Mouse (Mus musculus) kidney, postnatal 0 days (tissue): ENCODE measurements around the gene Cbfa2t2. TPM values are rescaled to one million over a fixed set of nuclear protein-coding genes. Genes with fewer than 3 reads are reported as not detected.

Experiments used
- ATAC-seq: fragments of 200-750 bp; cut with Nextera tagmentation; replicated peaks from 2 replicates; pipeline ENCODE4 v1.8.0; 2017; ENCODE audit warnings: low read depth, moderate number of reproducible peaks, moderate TSS enrichment, moderate library complexity; ENCODE audit not compliant: low FRiP score
- DNase-seq: peaks from one replicate; pipeline ENCODE4 v3.0.0-alpha.2; 2016; ENCODE audit warnings: low spot score
- H3K27ac ChIP-seq: fragments of 300-500 bp; sonication (generic); 2 replicates; pipeline ENCODE4 v1.5.1; 2014; ENCODE audit warnings: mild to moderate bottlenecking
- H3K27me3 ChIP-seq: fragments of 300-500 bp; sonication (generic); 2 replicates; pipeline ENCODE4 v1.6.1; 2014; ENCODE audit warnings: low read length, mixed read lengths; ENCODE audit not compliant: insufficient read depth
- H3K36me3 ChIP-seq: fragments of 300-500 bp; sonication (generic); 2 replicates; pipeline ENCODE4 v1.6.1; 2014; ENCODE audit warnings: low read length, mixed read lengths; ENCODE audit not compliant: insufficient read depth
- H3K4me1 ChIP-seq: fragments of 300-500 bp; sonication (generic); replicated peaks from 2 replicates; pipeline ENCODE4 v1.6.1; 2014; ENCODE audit warnings: antibody characterized with exemption, low read length, mixed read lengths; ENCODE audit not compliant: insufficient read depth
- H3K4me2 ChIP-seq: fragments of 300-500 bp; sonication (generic); 2 replicates; pipeline ENCODE4 v1.6.1; 2014; ENCODE audit warnings: mild to moderate bottlenecking, low read length, moderate library complexity, mixed read lengths
- H3K4me3 ChIP-seq: fragments of 300-500 bp; sonication (generic); replicated peaks from 2 replicates; pipeline ENCODE4 v1.5.1; 2014; ENCODE audit warnings: low read depth, low read length
- H3K9ac ChIP-seq: fragments of 300-500 bp; sonication (generic); 2 replicates; pipeline ENCODE4 v1.6.1; 2014; ENCODE audit warnings: low read depth, low read length
- H3K9me3 ChIP-seq: fragments of 300-500 bp; sonication (generic); replicated peaks from 2 replicates; pipeline ENCODE4 v1.6.1; 2016; ENCODE audit warnings: low read length, inconsistent platforms, mixed read lengths
- CTCF ChIP-seq: IDR thresholded peaks from 2 replicates; pipeline ENCODE4 v1.5.1; 2016; ENCODE audit warnings: antibody characterized with exemption, low read depth, mild to moderate bottlenecking, moderate library complexity
- WGBS: fragments of 180-500 bp; shearing (Covaris S2); extraction: QIAGEN DNeasy Blood & Tissue Kit; methylation state at CpG from one replicate; pipeline ENCODE4 v1.1.7; 2014; 5-methylcytosine and 5-hydroxymethylcytosine counted together
- polyA plus RNA-seq: library from polyadenylated mRNA; unstranded; fragments of >200 nt; fragmentation: Nextera tagmentation; extraction: Ambion mirVana; gene quantifications from 2 replicates; pipeline ENCODE4 v1.2.1, GENCODE M21; 2015

Gene Cbfa2t2
- polyA plus RNA-seq, 1 experiment from 2014 or later: 23.6 TPM

DNA sequence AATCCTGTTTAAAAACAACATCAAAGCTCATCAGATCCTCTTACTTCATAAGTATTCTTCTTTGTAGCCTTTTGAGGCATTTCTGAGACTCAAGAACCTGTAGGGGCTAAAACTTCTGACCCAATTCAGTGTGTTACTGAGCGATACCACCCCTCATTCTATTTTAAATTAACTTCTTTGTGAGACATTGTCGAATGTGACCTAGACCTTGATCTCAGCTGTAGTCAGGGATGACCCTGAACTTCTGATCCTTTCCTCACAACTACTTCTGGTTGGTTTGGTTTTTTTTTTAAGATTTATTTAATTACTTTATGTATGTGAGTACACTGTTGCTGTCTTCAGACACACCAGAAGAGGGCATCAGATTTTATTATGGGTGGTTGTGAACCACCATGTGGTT is 12.7 kb upstream of the Cbfa2t2 start:
- ATAC-seq: no peak
- no peak overlapping the region for H3K9ac ChIP-seq
- no peak for DNase-seq
- no peak overlapping the region for H3K4me3 ChIP-seq
- TF ChIP-seq CTCF: no peak
- H3K4me1 ChIP-seq: 0 out of 2 replicates have a peak, but pooled peaks cover 5% of the 10 kb centered on the region
- no peak overlapping the region for H3K4me2 ChIP-seq
- H3K27me3 ChIP-seq: no peaks in the 10 kb centered on the region
- no peaks in the 10 kb centered on the region for H3K9me3 ChIP-seq
- H3K36me3 ChIP-seq: no peaks in the 10 kb centered on the region
- WGBS: 81% methylated on average over 2 of the region's 2 CpGs
- H3K27ac ChIP-seq: no peak overlapping the region

GRCm38 (mm10) chr2:154425522-154425921 is 10.8 kb upstream of the Cbfa2t2 start:
- 87% methylated on average over 3 of the region's 3 CpGs for WGBS
- 0 out of 2 replicates have a peak, but pooled peaks cover 5% of the 10 kb centered on the region for H3K4me1 ChIP-seq
- no peaks in the 10 kb centered on the region for H3K36me3 ChIP-seq
- no peaks in the 10 kb centered on the region for H3K9me3 ChIP-seq
- H3K27ac ChIP-seq: no peak overlapping the region
- no peak for ATAC-seq
- no peaks in the 10 kb centered on the region for H3K27me3 ChIP-seq
- H3K9ac ChIP-seq: no peak overlapping the region
- no peak for DNase-seq
- H3K4me3 ChIP-seq: no peak overlapping the region
- TF ChIP-seq CTCF: peak; percentile 44; the same call in 1 of the 2 replicates
- no peak overlapping the region for H3K4me2 ChIP-seq

DNA sequence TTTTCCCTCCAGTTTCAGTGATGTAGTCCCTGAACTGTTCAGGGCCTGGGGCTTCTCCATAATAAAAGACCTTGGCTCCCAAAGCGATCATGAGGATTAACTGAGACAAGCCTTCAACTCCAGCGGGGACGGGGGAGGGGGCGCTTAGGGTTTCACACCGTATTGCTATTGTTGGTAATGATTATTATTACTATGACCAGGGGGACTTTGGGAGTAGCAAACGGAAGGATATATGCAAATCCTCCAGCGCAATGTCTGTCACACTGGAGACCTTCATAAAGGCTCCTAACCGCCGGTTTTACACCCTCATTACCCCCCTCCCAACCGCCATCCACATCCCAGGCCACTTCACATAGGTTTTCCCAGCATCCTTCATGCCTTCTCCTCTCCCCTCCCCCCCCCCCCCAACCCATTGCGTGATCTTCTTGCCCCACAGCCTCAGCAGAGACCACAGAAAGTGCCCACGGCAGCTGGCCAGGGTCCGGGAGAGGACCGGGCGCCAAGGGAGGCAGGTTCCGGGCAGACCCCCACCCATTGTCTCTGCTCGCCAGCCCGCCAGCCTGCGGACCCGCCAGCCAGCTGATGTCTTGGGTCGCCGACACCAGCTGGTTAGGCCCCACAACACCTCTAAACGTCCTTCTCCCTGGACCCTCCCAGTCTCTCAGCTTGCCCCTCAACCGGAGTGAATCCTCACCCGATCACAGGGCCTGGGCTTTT is 9.9 kb upstream of the Cbfa2t2 start:
- Histone ChIP-seq H3K27ac (peak overlapping the region; percentile 65; the same call in 1 of the 2 replicates), H3K4me1 (0 out of 2 replicates have a peak, but pooled peaks cover 5% of the 10 kb centered on the region), H3K4me3 (peak overlapping the region; percentile 41), H3K36me3 (no peaks in the 10 kb centered on the region), H3K9ac (peak overlapping the region; percentile 71), H3K9me3 (no peaks in the 10 kb centered on the region), H3K4me2 (peak overlapping the region; percentile 88), H3K27me3 (no peaks in the 10 kb centered on the region)
- WGBS: 6% methylated on average over 25 of the region's 25 CpGs
- ATAC-seq (peak; percentile 53; the same call in 1 of the 2 replicates), DNase-seq (peak; percentile 31)
- TF ChIP-seq CTCF: no peak

DNA sequence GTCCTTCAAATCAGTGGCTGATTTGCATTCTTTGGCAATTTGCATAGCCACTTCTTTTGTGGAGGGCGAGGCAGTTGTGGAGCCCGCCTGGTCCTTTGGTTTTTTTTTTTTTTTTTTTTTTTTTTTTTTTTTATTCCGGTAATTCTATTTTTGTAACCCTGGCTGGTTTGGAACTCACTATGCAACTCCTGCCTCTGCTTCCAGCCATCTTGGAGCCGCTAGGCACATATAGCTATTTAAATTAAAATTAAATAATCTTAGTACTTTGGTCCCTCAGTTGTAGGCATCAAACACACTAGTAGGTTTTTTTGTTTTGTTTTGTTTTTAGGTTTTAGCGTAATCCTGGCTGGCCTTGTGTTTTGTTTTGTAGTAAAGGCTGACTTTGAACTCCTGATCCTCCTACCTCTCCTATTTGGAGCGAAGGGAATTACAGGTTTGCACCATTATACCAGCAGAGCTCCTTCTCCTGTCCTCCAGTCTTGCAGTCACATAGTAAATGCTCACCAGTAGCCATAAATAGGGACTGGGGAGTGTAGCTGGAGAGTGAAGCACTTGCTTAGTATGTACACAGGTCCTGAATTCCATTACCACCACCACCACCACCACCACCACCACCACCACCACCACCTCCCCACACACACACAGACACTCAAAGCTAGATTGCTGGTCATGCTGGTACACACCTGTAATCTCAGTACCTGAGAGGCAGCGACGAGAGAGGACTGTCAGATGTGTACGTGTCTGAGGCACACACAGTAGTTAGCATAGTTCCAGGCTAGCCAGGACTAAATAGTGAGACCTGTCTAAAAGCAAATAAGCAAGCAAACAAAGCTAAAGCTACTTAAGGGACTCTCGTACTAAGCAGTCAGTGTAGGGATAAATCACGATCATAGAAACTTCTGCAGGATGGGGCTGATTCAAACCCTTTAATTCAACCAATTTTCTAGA is 9.1 kb upstream of the Cbfa2t2 start:
- peak overlapping the region; percentile 65 for H3K27ac ChIP-seq
- no peak for ATAC-seq
- 48% methylated on average over 11 of the region's 11 CpGs for WGBS
- DNase-seq: no peak
- no peak for TF ChIP-seq CTCF
- peak overlapping the region; percentile 41 for H3K4me3 ChIP-seq
- 0 out of 2 replicates have a peak, but pooled peaks cover 5% of the 10 kb centered on the region for H3K4me1 ChIP-seq
- H3K27me3 ChIP-seq: no peaks in the 10 kb centered on the region
- peak overlapping the region; percentile 88 for H3K4me2 ChIP-seq
- H3K9ac ChIP-seq: peak overlapping the region; percentile 71
- no peaks in the 10 kb centered on the region for H3K9me3 ChIP-seq
- H3K36me3 ChIP-seq: no peaks in the 10 kb centered on the region

- H3K4me1 ChIP-seq: 0 out of 2 replicates have a peak, but pooled peaks cover 5% of the 10 kb centered on the region
- 11% methylated on average over 17 of the region's 17 CpGs for WGBS
- H3K9ac ChIP-seq: peak overlapping the region; percentile 15; the same call in 1 of the 2 replicates
- H3K4me2 ChIP-seq: peak overlapping the region; percentile 13
- no peaks in the 10 kb centered on the region for H3K27me3 ChIP-seq
- ATAC-seq: peak; percentile 84
- H3K9me3 ChIP-seq: no peaks in the 10 kb centered on the region
- no peak overlapping the region for H3K4me3 ChIP-seq
- peak; percentile 38 for DNase-seq
- no peak for TF ChIP-seq CTCF
- H3K27ac ChIP-seq: peak overlapping the region; percentile 65
- no peaks in the 10 kb centered on the region for H3K36me3 ChIP-seq
Measured at GRCm38 (mm10) chr2:154427853-154428360, 8.4 kb upstream of the Cbfa2t2 start.

DNA sequence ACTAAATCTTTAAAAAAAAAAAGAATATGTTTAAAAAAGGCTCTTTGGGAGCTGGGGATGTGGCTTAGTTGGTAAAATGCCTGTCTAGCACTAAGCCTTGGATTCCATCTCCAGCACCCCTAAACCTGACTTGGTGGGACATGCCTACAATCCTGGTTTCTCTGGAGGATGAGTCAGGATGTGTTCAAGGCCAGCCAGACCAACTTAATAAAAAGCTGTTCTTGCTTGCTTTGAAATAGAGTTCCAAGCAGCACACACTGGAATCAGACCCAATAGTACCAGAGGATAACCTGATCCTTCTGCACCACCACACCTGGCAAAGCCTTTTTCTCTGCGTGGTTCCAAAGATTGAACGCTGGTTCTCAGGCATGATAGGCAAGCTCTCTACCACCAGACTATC is 5.7 kb upstream of the Cbfa2t2 start:
- no peak for DNase-seq
- no peaks in the 10 kb centered on the region for H3K36me3 ChIP-seq
- 94% methylated on average over 2 of the region's 2 CpGs for whole genome bisulfite sequencing
- no peak for ATAC-seq
- 0 out of 2 replicates have a peak, but pooled peaks cover 5% of the 10 kb centered on the region for H3K4me1 ChIP-seq
- H3K9ac ChIP-seq: no peak overlapping the region
- H3K27ac ChIP-seq: no peak overlapping the region
- H3K4me3 ChIP-seq: no peak overlapping the region
- H3K27me3 ChIP-seq: no peaks in the 10 kb centered on the region
- no peaks in the 10 kb centered on the region for H3K9me3 ChIP-seq
- no peak overlapping the region for H3K4me2 ChIP-seq
- TF ChIP-seq CTCF: no peak
